Mouse (Mus musculus) kidney, adult 9 months (tissue): ENCODE data around the gene Rp9.
A peak's percentile ranks its signal among the peaks of the same experiment; 100 is the strongest.
"Not testable (repeated sequence)": the region's sequence is repeated elsewhere in the genome, so short reads cannot be mapped to it uniquely, and the experiment has no call there.

Experiments
- DNase-seq: peaks from one replicate; pipeline ENCODE4 v3.0.0; 2022

The Rp9 gene

GRCm38 (mm10) chr9:22457142-22457835 lies 12.3 kb downstream of the Rp9 start:
- peak; percentile 15 for DNase-seq

GRCm38 (mm10) chr9:22455041-22455440 lies 14.5 kb downstream of the Rp9 start:
- no peak for DNase-seq

DNA sequence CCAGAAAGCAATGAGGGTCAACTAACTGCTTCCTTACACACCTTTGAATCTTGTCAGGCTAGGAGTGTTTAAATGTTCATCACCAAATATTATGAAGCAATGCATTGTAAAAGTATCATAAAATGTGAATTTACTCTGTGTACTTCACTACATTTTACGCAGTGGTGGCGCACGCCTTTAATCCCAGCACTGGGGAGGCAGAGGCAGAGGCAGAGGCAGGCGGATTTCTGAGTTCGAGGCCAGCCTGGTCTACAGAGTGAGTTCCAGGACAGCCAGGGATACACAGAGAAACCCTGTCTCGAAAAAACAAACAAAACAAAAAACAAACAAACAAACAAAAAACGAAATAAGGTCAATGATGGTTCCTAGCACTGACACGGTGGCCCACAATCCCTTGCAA lies 15.6 kb downstream of the Rp9 start, which contains the start of gene Gm17545:
Gene Gm17545 (plus strand): TSS at position 301 of the 400 bp plus-strand sequence.
- not testable (repeated sequence) for DNase-seq

DNA sequence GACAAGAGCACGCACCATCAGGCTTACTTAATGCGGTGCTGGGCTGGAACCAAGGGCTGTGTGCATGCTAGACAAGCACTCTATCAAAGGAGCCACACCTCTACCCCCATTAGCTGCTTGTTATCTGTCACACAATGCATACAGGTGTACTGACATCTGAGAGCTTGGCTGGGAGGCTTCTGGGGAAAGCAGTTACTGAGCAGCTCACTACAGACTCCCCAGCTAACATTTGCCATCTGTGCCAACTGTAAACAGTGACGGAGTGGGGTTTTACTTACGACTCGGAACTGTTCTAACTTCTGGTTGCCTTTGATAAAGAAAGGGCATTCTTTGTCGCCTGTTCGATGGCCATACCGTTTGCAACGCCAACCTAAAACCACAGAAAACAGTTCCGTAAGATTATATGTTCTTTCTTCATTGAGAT lies 16.0 kb downstream of the Rp9 start:
- DNase-seq = no peak

GRCm38 (mm10) chr9:22452697-22453096 lies 16.8 kb downstream of the Rp9 start:
- no peak for DNase-seq

DNA sequence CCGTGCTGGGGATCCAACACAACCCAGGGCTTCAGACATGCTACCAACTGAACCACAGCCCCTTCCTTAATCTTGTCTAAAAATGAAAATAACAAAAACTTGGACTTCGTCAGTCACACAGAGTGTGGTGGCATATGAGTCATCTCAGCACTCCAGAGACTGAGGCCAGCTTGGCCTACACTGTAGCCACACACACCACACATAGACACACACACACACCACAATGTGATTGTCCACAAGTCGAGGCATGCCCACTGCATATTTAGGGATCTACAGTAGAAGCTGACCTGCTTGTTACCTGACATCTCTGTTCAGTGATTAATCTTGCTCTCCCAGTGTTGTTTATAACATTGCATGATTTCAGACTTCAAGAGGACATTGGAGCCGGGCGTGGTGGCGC lies 20.3 kb downstream of the Rp9 start:
- no peak for DNase-seq

DNA sequence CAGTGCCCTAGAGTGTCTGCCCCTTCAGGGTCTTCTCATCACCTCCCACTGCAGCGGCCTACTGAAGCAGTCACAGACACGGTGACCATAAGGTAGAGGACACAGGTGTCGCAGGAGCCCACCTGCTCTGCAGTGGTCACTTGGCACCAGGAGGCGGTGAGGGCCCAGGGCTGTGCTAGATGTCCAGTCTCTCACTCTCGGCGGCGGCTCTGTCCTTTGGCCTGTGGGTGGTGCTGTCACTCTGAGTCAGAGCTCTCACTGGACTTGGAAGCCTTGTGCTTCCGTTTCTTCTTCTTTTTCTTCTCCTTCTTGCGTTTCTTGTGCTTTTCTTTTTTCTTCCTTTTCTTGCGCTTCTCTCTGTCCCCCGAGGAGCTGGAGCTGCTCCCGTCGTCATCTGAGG lies 21.1 kb downstream of the Rp9 start:
- no peak for DNase-seq

DNA sequence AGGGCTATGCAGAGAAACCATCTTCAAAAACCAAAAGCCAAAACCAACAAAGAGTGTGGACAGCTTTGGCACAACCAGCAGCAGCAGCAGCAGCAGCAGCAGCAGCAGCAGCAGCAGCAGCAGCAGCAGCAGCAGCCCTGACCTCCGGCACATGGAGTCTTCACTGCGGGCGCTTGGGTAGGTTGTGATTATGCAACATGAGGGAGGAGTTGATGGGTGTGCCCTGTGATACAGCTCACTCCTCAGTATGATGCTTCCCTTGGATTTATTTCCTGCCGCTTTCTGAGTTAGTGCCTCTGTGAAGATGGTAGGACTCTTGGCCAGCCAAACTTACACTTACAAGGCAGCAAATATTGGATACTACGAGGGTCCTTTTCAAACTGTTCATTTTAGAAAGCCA lies 22.3 kb downstream of the Rp9 start:
- no peak for DNase-seq

DNA sequence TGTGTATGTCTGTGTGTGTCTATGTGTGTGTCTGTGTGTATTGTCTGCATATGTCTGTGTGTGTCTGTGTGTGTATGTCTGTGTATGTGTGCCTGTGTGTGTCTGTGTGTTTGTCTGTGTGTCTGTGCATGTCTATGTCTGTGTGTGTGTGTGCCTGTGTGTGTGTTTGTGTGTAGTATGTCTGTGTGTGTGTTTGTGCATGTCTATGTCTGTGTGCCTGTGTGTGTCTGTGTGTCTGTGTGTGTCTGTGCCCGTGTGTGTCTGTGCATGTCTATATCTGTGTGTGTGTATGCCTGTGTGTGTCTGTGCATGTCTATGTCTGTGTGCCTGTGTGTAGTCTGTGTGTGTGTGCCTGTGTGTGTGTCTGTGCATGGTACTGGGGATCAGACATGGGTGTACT lies 24.4 kb downstream of the Rp9 start:
- no peak for DNase-seq

GRCm38 (mm10) chr9:22443157-22443556 lies 26.4 kb downstream of the Rp9 start:
- no peak for DNase-seq

DNA sequence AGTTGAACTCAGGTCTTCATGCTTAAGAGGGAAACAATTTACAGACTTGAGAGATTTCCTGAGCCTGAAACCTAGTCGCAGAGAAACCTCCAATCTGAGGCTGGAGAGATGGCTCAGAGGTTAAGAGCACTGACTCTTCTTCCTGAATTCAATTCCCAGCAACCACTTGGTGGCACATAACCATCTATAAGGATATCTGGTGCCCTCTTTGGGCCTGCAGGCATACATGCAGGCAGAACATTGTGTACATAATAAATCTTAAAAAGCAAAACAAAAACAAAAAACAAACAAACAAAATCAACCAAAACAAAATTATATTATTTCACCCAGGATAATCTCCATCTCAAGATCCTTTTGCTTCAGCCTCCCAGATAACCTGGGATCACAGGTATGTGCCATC lies 30.7 kb downstream of the Rp9 start:
- no peak for DNase-seq

DNA sequence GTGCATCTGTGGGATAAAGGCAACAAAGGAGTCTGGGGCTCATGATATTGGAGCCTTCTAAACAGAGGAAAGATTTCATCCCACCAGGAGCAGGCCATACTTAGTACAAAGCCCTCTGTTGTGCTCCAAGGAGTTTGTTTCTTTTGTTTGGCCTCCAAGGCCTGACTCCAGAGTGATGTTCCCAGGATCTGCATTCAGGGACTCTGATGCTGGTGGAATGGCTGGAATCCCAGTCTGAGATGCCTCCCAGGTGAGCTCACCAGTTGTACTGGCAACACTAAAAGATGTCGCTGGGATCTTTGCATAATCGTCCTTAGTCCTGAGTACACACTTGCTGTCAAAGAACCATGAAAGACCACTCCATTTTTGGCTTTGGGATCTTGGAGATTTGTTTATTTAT lies 35.4 kb downstream of the Rp9 start:
- DNase-seq = no peak

DNA sequence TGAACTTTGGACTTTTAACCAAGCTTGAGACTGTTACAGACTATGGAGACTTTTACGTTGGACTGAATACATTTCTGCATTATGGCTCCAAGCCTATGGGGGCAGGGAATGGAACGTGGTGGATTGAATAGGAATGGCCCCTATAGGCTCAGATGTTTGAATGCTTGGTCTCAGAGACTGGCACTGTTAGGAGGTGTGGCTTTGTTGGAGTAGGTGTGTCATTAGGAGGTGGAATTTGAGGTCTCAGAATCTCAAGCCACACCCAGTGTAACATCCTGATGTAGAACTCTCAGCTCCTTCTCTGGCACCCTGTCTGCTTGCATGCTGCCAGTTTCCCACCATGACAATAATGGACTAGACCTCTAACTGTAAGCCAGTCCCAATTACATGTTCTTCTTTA lies 36.3 kb downstream of the Rp9 start:
- DNase-seq = no peak

GRCm38 (mm10) chr9:22430315-22430840 lies 39.2 kb downstream of the Rp9 start:
- no peak for DNase-seq

DNA sequence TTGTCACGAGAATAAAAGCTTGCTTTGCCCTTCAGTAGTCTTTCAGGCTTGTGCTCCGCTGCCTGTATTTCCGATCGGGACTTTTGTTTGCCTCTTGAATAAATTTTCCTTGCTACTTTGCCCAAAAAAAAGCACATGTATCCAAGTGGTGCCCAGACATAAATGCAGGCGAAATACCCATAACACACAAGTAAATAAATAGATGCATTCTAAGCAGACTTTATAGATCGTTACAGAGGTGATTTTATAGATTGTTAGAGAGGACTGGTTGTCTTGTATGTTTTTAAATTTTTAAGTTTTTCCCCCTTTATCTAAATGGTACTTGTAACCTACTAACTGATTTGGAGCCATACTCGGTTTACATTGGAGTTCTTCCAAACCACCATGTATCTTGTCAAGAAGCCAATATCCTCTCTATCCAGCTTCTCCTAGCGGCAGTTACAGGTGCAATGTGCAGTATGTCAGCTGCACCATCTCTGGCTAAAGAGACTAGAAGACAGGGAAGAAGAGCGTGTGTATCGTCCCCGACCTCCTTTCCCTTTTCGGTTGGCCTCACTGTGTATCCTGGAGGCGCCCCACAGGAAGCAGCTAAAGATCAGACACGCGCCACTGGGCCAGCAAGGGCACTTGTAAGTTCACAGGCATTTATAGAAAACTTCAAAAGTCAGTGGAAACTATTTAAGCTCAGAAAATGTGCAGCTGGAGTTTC lies 39.9 kb downstream of the Rp9 start:
- DNase-seq = peak; percentile 20

DNA sequence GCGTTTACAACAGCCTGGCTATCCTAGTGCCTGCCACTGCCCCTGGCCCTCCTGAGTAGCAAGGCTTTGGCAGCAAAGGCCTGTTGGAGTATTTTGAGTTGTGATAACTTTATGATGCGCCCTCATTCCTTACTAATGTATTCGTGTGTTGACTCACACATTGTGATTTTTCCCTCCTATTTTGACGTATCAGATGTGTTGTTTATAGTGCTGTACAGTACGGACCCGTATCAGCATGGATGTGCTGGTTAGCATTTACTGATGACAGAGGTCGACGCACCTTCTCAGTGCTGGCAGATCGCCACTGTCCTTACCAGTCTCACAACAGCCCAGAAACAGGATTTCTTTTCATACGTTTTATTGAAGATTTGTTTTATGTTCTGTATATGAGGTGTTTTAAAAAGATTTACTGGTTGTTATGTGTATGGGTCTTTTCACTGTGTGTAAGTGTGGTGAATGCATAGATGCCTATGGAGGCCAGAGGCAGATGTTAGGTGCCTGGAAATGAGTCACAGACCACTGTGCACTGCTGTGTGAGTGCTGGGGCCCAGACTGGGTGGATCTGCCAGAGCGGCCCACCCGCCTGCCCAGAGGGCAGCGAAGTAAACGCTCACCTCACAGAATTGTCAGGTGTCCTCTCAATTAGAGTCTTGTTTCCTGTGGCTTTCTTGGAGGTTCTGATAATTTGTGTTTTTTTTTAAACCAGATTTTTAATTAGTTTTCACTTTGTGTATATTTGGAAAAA lies 40.7 kb downstream of the Rp9 start:
- no peak for DNase-seq

GRCm38 (mm10) chr9:22428028-22428665 lies 41.4 kb downstream of the Rp9 start:
- no peak for DNase-seq

DNA sequence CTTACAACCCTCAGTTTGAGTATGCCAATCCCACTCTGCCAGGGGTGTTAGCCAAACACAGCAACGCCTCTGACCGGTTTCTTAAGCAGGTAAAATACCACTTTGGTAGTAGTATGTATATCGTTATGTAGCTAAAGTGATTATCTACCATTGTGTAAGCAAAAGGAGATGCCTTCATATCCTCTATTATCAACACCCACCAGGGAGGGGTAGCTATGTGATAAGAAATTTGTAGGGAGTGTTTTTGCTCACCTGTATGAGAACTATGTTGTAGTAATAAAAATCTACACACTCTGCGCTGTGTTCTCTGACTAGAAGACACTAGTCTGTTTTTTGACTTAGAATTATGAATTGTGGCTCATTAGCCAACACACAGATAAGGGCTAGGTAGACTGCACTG lies 44.8 kb downstream of the Rp9 start:
- no peak for DNase-seq

GRCm38 (mm10) chr9:22424196-22424595 lies 45.3 kb downstream of the Rp9 start:
- no peak for DNase-seq

GRCm38 (mm10) chr9:22423507-22423906 lies 46.0 kb downstream of the Rp9 start:
- no peak for DNase-seq

DNA sequence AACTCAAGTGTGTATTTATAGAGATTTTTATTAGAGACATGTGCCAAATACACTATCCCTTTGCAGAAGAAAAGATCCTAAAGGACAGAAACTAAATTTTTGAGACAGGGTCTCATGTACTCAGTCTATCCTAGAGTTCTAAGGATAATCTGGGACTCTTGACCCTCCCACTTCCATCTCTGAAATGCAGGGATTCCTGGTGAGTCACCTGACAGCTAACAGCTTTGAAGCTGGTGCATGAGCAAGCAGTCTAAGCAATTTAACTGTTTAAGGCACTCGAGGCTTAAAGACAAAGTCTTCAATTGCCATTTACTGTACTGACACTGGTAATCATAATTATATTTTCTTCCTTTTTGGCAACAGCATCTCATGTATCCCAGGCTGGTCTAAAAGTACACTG lies 47.0 kb downstream of the Rp9 start:
- no peak for DNase-seq

GRCm38 (mm10) chr9:22420491-22420890 lies 49.1 kb downstream of the Rp9 start:
- DNase-seq = peak; percentile 34

DNA sequence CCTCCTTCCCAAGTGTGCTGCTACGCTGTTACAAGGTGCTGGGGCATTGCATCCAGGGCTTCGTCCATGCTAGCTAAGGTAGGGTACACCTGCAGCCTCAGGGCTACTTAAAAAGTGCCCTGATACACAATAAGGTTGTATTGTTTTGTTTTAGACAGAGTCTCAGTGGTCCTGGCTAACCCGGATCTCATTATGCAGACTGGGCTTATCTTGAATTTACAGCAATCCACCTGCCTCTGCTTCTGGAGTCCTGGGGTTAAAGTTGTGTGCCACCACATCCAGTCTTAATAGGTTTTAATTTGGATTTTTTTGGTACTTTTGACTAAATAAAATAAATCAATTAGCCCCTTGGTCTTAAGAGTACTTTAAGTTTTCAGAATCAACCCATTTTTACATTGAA lies 49.7 kb downstream of the Rp9 start:
- no peak for DNase-seq
